Mouse (Mus musculus): ENCODE data around the gene Zfp90. TPM values are rescaled to one million over a fixed set of nuclear protein-coding genes. Genes with fewer than 3 reads are reported as not detected.
A peak's percentile ranks its signal among the peaks of the same experiment; 100 is the strongest.
"Not testable (repeated sequence)": the region's sequence is repeated elsewhere in the genome, so short reads cannot be mapped to it uniquely, and the experiment has no call there.

Zfp90 gene
- polyA plus RNA-seq, 1 experiment: 0.78 TPM

- Histone ChIP-seq H3K36me3 (replicated peaks; ENCODE audit: low read length) (no peaks in the 10 kb centered on the region), H3K4me1 (no peaks in the 10 kb centered on the region), H3K27me3 (replicated peaks) (peaks cover 48% of the 10 kb centered on the region), H3K9me3 (no peaks in the 10 kb centered on the region), H3K4me3 (replicated peaks) (no peak overlapping the region)
- no peak for TF ChIP-seq FLI1 (IDR thresholded peaks at IDR 0.05; ENCODE audit: low read length)
- no peak for TF ChIP-seq GATA1 (IDR thresholded peaks at IDR 0.05; ENCODE audit: borderline replicate concordance, low read length)
These were observed 15.4 kb upstream of the Zfp90 start for GRCm38 (mm10) chr8:106399694-106400093.

- TF ChIP-seq FLI1 (IDR thresholded peaks at IDR 0.05; ENCODE audit: low read length) (no peak), GATA1 (IDR thresholded peaks at IDR 0.05; ENCODE audit: borderline replicate concordance, low read length) (no peak)
- Histone ChIP-seq H3K9me3 (no peaks in the 10 kb centered on the region), H3K4me3 (replicated peaks) (no peak overlapping the region), H3K27me3 (replicated peaks) (peaks cover 53% of the 10 kb centered on the region), H3K36me3 (replicated peaks; ENCODE audit: low read length) (no peaks in the 10 kb centered on the region), H3K4me1 (no peaks in the 10 kb centered on the region)
These were observed 14.9 kb upstream of the Zfp90 start for GRCm38 (mm10) chr8:106400181-106400580.

- TF ChIP-seq FLI1 (IDR thresholded peaks at IDR 0.05; ENCODE audit: low read length) (no peak), GATA1 (IDR thresholded peaks at IDR 0.05; ENCODE audit: borderline replicate concordance, low read length) (no peak)
- Histone ChIP-seq H3K27me3 (replicated peaks) (peaks cover 47% of the 10 kb centered on the region), H3K9me3 (no peaks in the 10 kb centered on the region), H3K4me1 (no peaks in the 10 kb centered on the region), H3K36me3 (replicated peaks; ENCODE audit: low read length) (no peaks in the 10 kb centered on the region), H3K4me3 (replicated peaks) (no peak overlapping the region)
These were observed 11.7 kb upstream of the Zfp90 start for GRCm38 (mm10) chr8:106403246-106403933.

- Histone ChIP-seq H3K9me3 (no peaks in the 10 kb centered on the region), H3K4me1 (peaks cover 5% of the 10 kb centered on the region), H3K36me3 (replicated peaks; ENCODE audit: low read length) (no peaks in the 10 kb centered on the region), H3K4me3 (replicated peaks) (no peak overlapping the region), H3K27me3 (replicated peaks) (peaks cover 34% of the 10 kb centered on the region)
- TF ChIP-seq GATA1 (IDR thresholded peaks at IDR 0.05; ENCODE audit: borderline replicate concordance, low read length) (no peak), FLI1 (IDR thresholded peaks at IDR 0.05; ENCODE audit: low read length) (no peak)
These were observed 10.3 kb upstream of the Zfp90 start for GRCm38 (mm10) chr8:106404825-106405224.

- Histone ChIP-seq H3K9me3 (no peaks in the 10 kb centered on the region), H3K36me3 (replicated peaks; ENCODE audit: low read length) (no peaks in the 10 kb centered on the region), H3K27me3 (replicated peaks) (peaks cover 32% of the 10 kb centered on the region), H3K4me1 (peaks cover 14% of the 10 kb centered on the region), H3K4me3 (replicated peaks) (no peak overlapping the region)
- TF ChIP-seq GATA1 (IDR thresholded peaks at IDR 0.05; ENCODE audit: borderline replicate concordance, low read length) (no peak), FLI1 (IDR thresholded peaks at IDR 0.05; ENCODE audit: low read length) (no peak)
These were observed 9.3 kb upstream of the Zfp90 start for GRCm38 (mm10) chr8:106405810-106406209.

- Histone ChIP-seq H3K4me3 (replicated peaks) (no peak overlapping the region), H3K27me3 (replicated peaks) (peaks cover 18% of the 10 kb centered on the region), H3K9me3 (no peaks in the 10 kb centered on the region), H3K4me1 (peaks cover 22% of the 10 kb centered on the region), H3K36me3 (replicated peaks; ENCODE audit: low read length) (no peaks in the 10 kb centered on the region)
- TF ChIP-seq GATA1 (IDR thresholded peaks at IDR 0.05; ENCODE audit: borderline replicate concordance, low read length) (no peak), FLI1 (IDR thresholded peaks at IDR 0.05; ENCODE audit: low read length) (no peak)
These were observed 5.1 kb upstream of the Zfp90 start for GRCm38 (mm10) chr8:106410055-106410454.

- Histone ChIP-seq H3K36me3 (replicated peaks; ENCODE audit: low read length) (no peaks in the 10 kb centered on the region), H3K4me3 (replicated peaks) (no peak overlapping the region), H3K27me3 (replicated peaks) (peaks cover 17% of the 10 kb centered on the region), H3K4me1 (peaks cover 24% of the 10 kb centered on the region), H3K9me3 (no peaks in the 10 kb centered on the region)
- no peak for TF ChIP-seq GATA1 (IDR thresholded peaks at IDR 0.05; ENCODE audit: borderline replicate concordance, low read length)
- TF ChIP-seq FLI1 (IDR thresholded peaks at IDR 0.05; ENCODE audit: low read length): no peak
These were observed 4.6 kb upstream of the Zfp90 start for GRCm38 (mm10) chr8:106410564-106410963.

- no peak for TF ChIP-seq GATA1 (IDR thresholded peaks at IDR 0.05; ENCODE audit: borderline replicate concordance, low read length)
- no peak for TF ChIP-seq FLI1 (IDR thresholded peaks at IDR 0.05; ENCODE audit: low read length)
- Histone ChIP-seq H3K36me3 (replicated peaks; ENCODE audit: low read length) (no peaks in the 10 kb centered on the region), H3K9me3 (no peaks in the 10 kb centered on the region), H3K27me3 (replicated peaks) (peaks cover 12% of the 10 kb centered on the region), H3K4me1 (peaks cover 28% of the 10 kb centered on the region), H3K4me3 (replicated peaks) (peak overlapping the region; percentile 82)
These were observed 3.2 kb upstream of the Zfp90 start for GRCm38 (mm10) chr8:106411783-106412451.

- no peak overlapping the region for H3K4me3 ChIP-seq (replicated peaks)
- peaks cover 7% of the 10 kb centered on the region for H3K4me1 ChIP-seq
- peaks cover 39% of the 10 kb centered on the region for H3K36me3 ChIP-seq (replicated peaks; ENCODE audit: low read length)
- peaks cover 5% of the 10 kb centered on the region for H3K27me3 ChIP-seq (replicated peaks)
- H3K9me3 ChIP-seq: peaks cover 5% of the 10 kb centered on the region
- no peak for TF ChIP-seq GATA1 (IDR thresholded peaks at IDR 0.05; ENCODE audit: borderline replicate concordance, low read length)
- no peak for TF ChIP-seq FLI1 (IDR thresholded peaks at IDR 0.05; ENCODE audit: low read length)
These were observed 2.6 kb downstream of the Zfp90 start for GRCm38 (mm10) chr8:106417692-106418091.

- Histone ChIP-seq H3K36me3 (replicated peaks; ENCODE audit: low read length) (no peaks in the 10 kb centered on the region), H3K4me1 (no peaks in the 10 kb centered on the region; the same call in 1 of the 2 replicates), H3K27me3 (replicated peaks) (peaks cover 36% of the 10 kb centered on the region), H3K9me3 (peaks cover 29% of the 10 kb centered on the region), H3K4me3 (replicated peaks) (no peak overlapping the region)
- TF ChIP-seq GATA1 (IDR thresholded peaks at IDR 0.05; ENCODE audit: borderline replicate concordance, low read length): no peak
- no peak for TF ChIP-seq FLI1 (IDR thresholded peaks at IDR 0.05; ENCODE audit: low read length)
These were observed 16.0 kb downstream of the Zfp90 start for GRCm38 (mm10) chr8:106431088-106431487.

- H3K4me1 ChIP-seq; H3K4me3 ChIP-seq (replicated peaks); H3K36me3 ChIP-seq (replicated peaks; ENCODE audit: low read length): not testable (repeated sequence)
- peaks cover 40% of the 10 kb centered on the region for H3K27me3 ChIP-seq (replicated peaks)
- peaks cover 21% of the 10 kb centered on the region for H3K9me3 ChIP-seq
These were observed 16.8 kb downstream of the Zfp90 start for GRCm38 (mm10) chr8:106431952-106432351.

Measured in megakaryocyte, embryonic 14.5 days (primary cell).